Mouse (Mus musculus): ENCODE data around the gene Orm1.

Orm1 gene

DNA sequence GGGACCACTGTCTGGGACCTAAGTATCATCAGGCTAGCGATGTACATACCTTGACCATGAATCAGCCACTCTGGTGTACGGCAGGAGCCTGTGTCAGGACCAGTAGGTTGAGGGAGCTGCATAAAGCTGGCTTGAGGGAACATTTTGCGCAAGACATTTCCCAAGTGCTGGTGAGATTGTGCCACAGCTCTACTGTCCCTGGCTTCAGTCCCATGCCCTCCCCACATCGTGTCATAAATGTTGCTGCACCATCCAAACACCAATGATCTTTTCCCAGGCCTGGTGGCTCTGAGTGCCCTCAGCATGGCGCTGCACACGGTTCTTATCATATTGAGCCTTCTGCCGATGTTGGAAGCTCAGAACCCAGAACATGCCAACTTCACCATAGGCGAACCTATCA lies at the start of gene Orm1:
TSS of gene Orm1 (plus strand) at position 266 of the 400 bp plus-strand sequence.
- no peak for DNase-seq

DNA sequence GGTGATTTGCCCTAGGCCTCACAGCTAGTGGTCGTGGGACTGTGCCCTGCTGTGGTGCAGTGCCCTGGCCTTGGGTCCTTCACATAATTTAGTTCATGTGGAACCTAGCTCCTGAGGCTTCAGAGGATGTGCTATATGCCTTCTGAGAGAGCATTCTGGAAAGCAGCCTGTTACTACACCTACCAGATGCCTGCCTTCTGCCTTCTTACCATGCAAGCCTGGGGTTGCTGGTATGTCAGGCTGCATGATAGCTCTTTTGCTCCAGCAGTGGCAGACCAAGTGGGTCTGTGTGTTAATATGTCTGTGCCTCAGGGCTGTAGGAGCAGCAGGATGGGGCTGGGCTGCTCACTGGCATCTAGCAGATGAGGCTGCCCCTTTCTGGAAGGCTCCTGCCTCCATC lies 48.7 kb upstream of the Orm1 start:
- no peak for DNase-seq

DNA sequence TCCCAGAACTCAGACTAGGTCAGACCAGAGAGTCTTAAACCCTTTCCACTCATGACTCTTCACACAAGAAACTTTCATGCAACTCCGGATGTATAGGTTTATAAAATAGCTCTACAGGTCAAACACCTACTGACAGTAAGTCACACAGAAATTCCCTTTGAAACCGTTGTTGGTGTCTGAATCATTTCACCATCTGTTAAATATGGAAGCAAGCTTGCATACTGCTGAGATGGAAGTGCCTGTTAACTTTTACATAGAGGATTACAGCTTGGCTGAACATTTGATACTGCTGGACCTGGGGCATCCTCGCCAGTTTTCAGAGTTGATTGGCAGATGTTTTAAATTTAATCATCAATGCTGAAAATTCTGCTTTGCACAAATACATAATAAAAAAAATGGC lies 48.1 kb upstream of the Orm1 start:
- DNase-seq: no peak

DNA sequence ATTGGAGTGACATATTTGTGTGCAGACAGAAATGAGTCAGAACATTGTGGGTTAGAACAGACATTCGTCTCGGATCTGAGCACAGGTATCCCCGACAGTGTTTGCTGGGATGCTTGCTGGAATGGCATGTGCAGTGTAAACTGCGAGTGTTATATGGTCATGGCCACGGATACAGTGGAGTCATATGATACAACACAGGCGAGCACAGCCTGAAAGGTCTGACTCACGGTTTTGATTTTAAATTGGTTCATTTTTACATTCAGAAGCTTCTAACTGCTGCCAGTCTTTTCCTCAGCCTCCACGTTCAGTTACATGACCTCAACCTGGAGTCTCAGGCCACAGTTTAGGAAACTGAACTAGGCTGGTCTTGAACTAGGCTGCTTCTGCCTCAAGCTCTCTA lies 47.5 kb upstream of the Orm1 start:
- DNase-seq: no peak

DNA sequence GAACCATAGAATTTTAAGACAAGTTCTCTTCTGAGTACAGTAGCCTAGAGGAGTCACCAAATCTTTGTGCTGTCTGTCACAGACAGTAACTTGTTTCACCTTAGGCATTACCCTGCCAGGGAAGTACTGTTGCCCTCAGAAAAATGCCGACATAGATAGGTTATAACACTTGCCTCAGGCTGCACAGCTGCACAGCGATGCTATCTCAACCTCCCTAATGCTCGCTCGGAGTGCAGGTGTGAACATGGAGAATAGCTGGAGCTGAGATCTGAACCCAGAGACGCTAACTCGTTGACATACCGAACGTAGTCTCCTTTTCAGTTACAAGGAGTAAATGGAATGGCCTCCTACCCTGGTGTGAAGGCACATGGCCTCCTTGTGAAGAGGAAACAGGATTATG lies 46.2 kb upstream of the Orm1 start:
- DNase-seq: no peak

DNA sequence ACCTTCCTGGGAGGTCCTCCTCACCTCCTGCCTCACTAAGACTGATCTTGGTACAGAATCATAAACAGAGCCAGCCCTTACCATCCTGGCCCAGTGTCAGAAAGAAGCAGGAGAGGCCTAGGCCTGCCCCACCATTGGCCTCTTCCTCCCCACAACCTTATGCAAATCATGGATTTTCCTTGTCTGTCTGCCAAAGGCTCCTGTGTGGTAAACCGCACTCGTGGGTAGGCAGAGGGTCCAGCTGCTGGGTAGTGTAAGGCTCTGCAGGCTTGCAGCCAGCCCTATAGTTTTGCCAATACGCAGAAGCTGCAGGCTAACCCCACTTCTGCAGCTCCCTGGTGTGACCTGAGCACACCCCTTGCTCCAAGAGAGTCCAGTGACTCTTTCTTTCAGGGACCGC lies 41.7 kb upstream of the Orm1 start:
- no peak for DNase-seq

DNA sequence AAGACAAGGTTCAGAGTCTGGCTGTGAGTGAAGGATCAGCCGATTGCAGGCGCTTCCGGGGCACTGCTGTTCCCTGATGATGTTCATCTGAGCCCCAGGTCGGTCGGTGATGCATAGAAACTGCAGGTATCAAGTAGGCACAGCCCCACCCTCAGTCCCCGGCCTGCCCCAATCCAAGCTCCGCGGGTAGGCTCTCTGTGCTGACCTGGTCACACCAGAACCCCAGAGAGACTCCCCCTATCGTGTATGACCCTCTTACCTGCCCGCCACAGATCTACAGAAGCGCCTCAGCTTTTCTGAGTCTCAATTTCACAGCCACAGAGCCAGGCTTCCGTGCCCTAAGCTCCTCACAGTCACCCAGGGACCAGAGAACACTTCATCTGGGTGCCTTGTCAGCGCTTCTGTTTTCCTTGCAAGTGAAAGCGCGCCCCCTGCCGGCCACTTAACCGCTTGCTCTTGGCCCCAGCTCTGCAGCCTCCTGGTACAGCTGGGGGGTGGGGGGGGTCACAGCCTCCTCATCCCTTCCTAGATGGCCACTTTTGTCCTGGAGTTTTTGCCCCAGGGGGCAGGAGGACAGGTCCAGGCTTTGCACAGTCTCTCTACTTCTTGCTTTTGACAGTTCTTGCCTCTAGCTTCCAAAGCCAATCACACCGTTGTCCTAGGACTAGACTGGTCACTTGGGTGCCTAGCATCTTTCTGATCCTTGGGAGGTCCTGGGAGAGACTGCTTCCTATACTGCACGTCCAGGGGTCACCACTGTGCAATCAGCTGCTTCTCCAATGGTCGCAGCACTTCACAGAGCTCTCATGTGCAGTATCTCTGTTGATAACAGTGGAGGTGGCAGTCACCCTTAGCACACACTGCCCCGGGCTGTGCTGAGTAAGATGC lies 36.9 kb upstream of the Orm1 start:
- peak; percentile 93 for DNase-seq

DNA sequence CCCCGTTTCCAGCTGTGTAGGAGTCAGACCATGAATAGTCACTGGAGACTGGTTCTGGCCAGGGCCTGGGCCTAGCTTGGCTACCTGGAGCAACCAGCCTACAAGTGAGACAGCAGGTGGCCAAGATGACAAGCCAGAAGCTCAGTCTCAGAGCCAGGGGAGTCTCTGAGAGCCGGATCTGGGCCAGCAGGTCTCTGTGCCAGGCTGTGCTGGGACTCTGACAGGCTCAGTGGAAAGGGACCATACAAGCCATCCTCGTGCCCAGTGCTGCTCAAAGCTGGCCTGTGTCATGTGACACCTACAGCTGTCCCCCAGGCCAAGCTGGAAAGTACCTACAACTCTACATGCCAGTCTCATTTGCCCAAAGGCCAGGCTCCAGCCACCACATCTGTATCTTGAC lies 36.0 kb upstream of the Orm1 start:
- DNase-seq: no peak

DNA sequence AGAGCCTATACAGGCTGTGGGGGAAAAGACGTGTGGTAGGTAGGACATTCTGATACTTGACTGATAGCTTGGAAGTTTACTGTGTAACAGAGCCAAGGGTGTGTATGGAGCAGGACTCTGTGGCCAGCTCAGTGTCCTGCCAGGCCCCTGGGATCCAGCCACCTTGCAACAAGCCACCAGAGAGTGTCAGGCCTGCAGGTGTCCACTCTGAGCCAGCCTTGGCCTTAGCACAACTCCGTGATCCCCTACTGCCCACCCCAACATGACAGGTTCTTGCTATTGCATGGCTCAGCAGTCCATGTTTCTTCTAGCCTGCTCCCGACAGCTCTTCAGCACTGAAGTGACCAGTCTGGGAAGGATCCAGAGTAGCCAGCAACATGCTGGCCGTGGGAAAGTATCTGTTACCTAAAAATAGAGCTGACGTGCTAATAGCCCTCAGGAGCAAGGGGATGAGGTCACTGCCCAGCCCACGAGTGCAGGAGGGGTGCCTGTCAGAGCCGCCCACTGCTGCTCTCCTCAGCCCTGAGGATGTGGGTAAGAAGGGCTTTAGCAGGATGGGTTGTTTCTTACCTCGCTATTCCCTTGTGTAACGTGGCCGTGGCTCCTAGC lies 34.0 kb upstream of the Orm1 start:
- DNase-seq: no peak

DNA sequence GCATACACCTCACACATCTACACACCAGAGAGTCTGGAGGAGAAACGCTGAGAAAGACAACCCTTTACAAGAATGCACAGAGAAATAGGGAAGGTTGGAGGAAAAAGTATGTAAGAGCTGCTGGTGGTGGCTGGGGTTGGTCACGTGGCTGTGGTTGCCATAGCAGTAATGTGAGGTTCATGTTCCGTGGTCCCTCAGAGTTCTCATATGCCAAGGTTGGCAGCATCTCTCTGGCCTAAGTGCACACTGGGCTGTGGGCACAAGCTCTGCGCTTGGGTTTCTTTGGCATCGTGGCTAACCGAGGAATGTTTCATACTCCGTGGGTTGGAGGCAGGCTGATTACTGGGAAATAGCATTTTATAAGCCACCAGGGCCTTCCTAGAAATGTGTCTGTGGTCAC lies 32.9 kb upstream of the Orm1 start:
- no peak for DNase-seq

DNA sequence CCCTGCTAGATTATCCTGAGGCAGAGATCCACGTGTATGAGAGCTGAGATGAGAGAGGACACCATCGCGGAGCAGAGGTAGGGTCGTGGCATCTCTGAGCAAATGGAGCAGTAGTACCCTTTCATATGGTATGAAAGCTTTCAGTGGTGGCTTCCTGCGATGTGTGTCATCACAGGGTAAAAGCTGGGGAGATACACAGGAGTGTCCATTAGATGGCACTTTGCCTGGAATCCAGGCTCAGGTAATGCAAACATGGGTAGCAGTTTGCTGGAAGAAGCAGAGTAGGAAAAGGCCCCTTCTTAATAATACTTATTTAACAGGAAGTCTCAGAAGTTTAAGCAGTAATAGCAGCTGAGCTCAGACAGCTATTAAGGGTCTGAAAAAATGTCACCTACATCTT lies 30.3 kb upstream of the Orm1 start:
- DNase-seq: no peak

DNA sequence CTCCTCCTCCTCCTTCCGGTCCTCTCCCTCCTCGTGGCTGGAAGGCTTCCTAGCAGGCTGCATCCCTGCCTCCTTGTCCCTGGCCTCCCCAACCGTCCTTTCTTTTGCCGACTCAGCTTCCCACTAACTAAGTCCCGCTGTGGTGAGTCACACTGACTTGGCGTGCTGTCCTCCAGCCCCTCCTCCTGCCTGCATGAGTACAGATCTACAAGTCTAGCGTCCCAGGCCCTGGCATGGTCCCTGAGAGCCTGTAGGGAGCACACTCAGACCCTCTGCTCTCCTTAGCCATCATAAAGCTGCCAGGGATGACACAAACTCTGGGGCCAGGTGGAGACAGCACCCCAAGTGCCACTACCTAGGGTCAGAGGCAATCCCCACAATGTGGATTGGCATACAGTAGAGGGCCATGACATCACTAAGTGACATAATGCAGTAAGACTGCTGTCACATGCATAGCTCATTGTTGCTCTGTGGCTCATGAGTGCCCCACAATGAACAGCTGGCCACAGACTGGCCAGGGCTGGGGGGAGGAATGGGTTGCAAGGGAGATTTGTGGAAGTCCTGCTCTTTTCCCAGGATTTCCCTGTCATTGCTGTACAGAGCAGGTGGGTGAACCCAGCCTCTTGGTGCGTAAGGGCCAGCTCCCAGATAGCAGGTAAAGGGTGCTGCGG lies 28.1 kb upstream of the Orm1 start:
- peak; percentile 43 for DNase-seq

DNA sequence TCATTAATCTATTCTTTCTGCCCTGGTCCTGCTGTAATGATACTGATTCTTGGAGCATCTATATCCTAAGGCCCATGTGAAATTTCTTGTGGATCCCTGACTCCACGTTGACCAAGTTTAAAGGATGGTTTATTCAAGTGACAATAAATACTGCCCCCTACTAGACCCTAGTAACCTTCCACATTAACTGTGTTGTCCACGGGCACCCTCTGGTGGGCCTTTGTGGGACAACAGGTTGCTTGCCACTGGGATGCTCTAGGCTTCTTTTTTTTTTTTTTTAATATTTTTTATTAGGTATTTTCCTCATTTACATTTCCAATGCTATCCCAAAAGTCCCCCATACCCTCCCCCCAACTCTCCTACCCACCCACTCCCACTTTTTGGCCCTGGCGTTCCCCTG lies 24.8 kb upstream of the Orm1 start:
- DNase-seq: peak; percentile 76

DNA sequence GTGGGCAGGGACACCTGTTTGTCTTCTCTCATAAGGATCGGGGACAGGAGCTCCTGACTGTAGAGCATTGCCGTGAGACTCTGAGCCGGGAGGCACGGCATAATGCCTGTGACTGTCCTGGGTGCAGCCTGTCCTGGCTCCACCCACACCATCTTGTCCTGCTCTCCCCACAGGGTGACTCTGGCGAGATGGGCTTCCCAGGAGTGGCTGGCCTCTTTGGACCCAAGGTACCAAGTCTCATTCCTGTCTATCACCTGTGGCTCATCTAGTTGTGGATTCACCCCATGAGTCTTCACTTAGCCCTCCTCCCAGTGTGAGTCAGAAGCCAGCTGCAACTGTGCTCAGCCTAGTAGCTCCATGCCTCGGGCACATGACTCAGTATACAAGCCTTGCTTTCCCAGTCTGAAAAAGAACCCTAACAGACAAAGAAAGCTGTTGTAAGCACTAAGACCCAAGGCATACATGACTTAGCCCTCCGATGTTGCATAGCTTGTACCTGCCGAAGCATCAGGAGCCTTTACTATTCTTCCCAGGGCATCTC lies 21.0 kb upstream of the Orm1 start:
- DNase-seq: no peak

DNA sequence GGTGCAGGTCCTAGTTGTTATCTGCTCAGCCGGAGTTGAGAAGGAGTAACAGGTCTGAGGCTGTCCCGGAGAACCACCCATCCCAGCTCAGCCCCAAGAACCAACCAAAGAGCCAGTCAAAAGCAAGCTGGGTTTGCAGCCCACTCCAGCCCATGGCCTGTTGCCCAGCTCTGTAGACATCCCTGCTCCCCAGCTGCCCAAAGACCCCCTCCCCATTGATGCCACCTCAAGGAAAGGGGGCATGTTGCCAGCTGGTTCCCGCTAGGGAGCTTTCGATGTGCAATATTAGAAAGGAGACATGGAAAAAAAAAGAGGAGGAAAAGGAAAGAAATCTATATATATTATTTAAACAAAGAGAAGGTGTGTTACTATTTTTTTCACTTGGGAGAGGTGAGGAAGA lies 11.0 kb upstream of the Orm1 start:
- no peak for DNase-seq

DNA sequence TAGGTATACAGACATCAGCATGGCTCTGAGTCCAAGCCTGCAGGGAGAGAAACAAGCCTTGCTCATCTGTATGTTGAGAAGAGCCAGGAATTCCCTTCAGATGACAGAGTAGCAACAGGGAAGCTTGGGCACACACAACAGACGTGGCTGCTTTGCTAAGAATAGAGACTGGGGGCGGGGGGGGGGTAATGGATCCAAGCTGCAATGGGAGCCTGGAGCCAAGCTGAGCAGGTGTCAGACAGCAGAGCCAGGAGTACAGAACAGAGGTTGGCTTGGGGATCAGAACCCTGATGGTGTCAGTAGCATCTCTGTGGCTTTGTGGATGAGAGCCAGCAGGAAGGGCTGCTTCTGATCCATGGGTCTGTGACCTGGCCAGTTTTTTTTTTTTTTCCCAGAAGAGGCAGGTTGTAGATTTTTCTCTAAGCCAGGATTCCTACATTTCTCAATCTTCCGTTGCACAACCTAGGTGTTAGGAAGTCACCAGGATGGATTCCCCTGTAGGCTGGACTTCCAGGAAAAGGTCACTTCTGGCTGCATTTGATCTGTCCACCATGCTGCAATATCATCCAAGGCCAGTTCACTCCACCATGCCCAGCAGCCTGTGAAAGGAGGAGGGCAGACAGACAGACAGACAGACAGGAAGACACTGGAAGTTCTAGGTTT lies 5.8 kb upstream of the Orm1 start:
- DNase-seq: no peak

DNA sequence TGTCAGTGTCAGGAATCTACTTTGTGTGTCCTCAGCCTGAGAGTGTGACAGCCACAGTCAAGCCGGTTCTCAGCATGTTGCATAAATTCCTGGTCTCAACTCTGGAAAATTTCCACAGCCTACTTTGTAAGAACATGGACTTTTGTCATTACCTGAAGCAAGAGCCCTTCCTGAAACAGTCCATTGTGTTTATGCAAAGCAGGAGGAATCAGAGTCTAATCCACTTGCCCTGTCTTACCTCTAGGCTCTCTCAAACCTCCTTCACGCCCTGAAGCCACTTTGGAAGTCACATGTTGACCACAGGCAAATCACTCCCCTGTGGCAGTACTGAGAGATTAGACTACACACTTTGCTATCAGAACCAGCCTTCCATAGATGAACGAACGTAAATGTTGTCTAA lies 1.9 kb upstream of the Orm1 start:
- no peak for DNase-seq

DNA sequence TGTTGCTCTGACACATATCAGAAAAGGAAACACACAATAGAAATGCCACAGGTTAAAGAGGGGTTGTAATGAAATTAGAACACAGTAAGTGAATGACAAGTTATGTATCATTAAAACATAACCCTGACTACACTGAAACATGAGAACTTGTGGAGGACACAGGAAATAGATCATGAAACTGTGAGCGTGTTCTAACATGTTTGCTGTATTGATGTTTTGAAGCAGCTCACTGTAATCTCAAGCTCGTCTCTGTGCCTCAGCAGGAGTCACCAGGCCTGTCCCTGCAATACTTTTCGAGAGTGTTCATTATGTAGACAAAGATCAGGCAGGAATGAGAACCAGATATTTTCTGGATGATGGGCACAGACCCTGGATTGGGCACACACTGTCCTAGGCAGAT lies 752 bp upstream of the Orm1 start:
- no peak for DNase-seq

DNA sequence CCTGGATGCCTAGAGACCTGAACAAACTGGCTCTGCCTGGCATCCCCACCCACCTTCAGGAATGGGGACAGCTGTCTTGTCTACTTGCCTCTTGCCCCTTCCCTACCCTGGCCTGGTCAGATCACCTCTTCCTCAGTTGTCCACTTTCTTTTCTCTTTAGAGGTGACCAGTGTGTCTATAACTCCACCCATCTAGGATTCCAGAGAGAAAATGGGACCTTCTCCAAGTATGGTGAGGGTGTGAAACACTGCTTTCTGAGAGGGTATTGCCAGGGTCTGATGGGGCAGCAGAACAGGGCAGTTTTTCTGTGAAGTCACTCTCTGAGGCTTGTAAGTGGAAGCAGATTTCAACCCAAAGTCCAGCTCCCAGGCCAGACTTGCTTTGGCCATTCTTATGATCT lies 901 bp downstream of the Orm1 start:
- no peak for DNase-seq

DNA sequence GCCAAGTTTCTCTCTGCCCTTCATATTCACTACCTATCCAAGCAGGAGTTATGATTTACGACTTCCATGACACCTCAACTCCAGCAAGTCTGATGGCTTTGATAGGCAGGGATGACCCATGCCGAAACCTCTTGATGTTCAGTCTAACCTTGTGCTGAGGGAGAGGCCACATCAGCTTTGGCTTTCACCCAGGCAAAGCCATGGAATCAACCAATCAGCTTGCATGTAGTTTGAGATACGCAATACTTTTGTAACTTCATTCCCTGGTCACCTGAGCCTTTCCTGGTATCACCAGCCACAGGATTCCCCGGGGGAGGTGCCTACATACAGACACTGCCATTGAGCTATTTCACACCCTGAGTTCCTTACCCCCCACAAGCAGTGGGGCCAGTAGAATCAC lies 2.3 kb downstream of the Orm1 start:
- DNase-seq: no peak

DNA sequence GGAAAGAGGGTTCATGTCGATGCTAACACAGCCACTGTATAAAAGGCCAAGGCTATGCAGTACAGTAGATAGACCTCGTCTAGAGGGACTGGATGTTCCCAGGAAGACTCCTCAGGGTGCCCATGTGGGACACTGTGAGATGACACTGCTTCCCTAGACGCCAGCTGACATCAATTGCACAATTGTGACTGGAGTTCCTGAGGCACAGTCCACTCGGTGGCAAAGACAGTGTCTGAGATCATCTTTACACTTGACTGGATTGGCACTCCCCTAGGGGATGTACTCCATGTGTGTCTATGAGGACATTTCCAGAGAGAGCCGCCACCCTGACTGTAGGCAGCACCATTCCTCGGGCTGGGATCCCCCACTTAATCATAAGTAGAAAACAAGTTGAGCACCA lies 4.2 kb downstream of the Orm1 start:
- no peak for DNase-seq

DNA sequence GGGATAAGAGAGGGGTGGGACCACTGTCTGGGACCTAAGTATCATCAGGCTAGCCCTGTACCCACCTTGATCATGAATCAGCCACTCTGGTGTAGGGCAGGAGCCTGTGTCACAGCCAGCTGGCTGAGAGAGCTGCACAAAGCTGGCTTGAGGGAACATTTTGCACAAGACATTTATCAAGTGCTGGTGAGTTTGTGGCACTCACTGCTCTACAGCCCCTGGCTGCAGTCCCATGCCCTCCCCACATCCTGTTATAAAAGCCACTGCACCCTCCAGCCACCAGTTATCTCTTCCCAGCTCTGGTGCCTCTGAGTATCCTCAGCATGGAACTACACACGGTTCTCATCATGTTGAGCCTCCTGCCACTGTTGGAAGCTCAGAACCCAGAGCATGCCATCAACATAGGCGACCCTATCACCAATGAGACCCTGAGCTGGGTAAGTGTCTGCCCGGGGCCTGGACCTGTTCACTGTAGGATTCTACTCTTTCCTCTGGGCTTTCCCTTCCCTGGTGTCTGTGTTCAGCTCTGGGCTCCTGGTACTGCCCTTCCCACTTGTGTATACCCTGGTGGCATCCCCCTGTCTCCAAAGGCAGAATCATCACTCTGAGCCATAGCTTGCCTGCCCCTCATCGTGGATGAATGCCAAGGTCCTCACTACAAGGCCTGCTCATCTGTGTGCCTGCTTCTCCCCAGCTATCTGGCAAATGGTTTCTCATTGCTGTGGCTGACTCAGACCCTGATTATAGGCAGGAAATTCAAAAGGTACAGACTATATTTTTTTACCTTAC lies 11.7 kb downstream of the Orm1 start, which contains the start of gene Orm3:
TSS of gene Orm3 (plus strand) at position 286 of the 789 bp plus-strand sequence.
- no peak for DNase-seq

Measured in kidney, postnatal 14 days (tissue).